Mouse (Mus musculus) bone marrow macrophage, adult 2 months (primary cell): Measurements from ENCODE around the gene Zfp977. TPM values are rescaled to one million over a fixed set of nuclear protein-coding genes. Genes with fewer than 3 reads are reported as not detected.
"Not testable (repeated sequence)": the region's sequence is repeated elsewhere in the genome, so short reads cannot be mapped to it uniquely, and the experiment has no call there.

Source experiments
- H3K27ac ChIP-seq: 2 replicates; pipeline ENCODE4 v1.5.1; 2012; ENCODE audit warnings: low read depth, low read length; ENCODE audit not compliant: insufficient read depth
- H3K4me1 ChIP-seq: 2 replicates; pipeline ENCODE4 v1.6.1; 2012; ENCODE audit warnings: low read length; ENCODE audit not compliant: control insufficient read depth, insufficient read depth
- H3K4me3 ChIP-seq: 2 replicates; pipeline ENCODE4 v1.5.1; 2012; ENCODE audit warnings: mild to moderate bottlenecking, low read length, moderate library complexity; ENCODE audit not compliant: insufficient read depth
- CTCF ChIP-seq: IDR thresholded peaks from 2 replicates; pipeline ENCODE4 v1.5.1; 2012; ENCODE audit warnings: low read depth, mild to moderate bottlenecking, low read length, moderate library complexity
- POLR2A ChIP-seq: IDR thresholded peaks from 2 replicates; pipeline ENCODE4 v1.6.1; 2012; ENCODE audit warnings: mild to moderate bottlenecking, low read depth, low read length, borderline replicate concordance
- polyA plus RNA-seq: library from polyadenylated mRNA; stranded (reverse); fragments of >200 nt; gene quantifications from 2 replicates; pipeline ENCODE4 v1.2.4, GENCODE M21; 2012; ENCODE audit not compliant: missing spikeins, insufficient read depth, insufficient read length

Zfp977 gene
- not detected in 2 replicates for polyA plus RNA-seq

GRCm38 (mm10) chr7:42592413-42592812, at the start of gene Zfp977:
Gene Zfp977 (minus strand): TSS chr7:42592547.
- H3K27ac ChIP-seq, H3K4me1 ChIP-seq, H3K4me3 ChIP-seq: not testable (repeated sequence)

- H3K27ac ChIP-seq, H3K4me3 ChIP-seq, H3K4me1 ChIP-seq: not testable (repeated sequence)
Measured at GRCm38 (mm10) chr7:42631031-42631430, 38.7 kb upstream of the Zfp977 start.

- H3K4me1 ChIP-seq, H3K4me3 ChIP-seq, H3K27ac ChIP-seq: not testable (repeated sequence)
Measured at GRCm38 (mm10) chr7:42595666-42596065, 3.3 kb upstream of the Zfp977 start.

- not testable (repeated sequence) for H3K27ac ChIP-seq, H3K4me3 ChIP-seq, H3K4me1 ChIP-seq
Measured at GRCm38 (mm10) chr7:42591311-42591710, 1.0 kb downstream of the Zfp977 start.

GRCm38 (mm10) chr7:42578488-42578887, 13.9 kb downstream of the Zfp977 start, which contains the start of gene Gm21028:
Gene Gm21028 (minus strand): TSS chr7:42578588.
- Histone ChIP-seq H3K4me1 (no peaks in the 10 kb centered on the region), H3K4me3 (no peak within 1 kb of the TSS), H3K27ac (no peak within 1 kb of the TSS)
- no peak for TF ChIP-seq CTCF
- no peak for TF ChIP-seq POLR2A

- TF ChIP-seq POLR2A (no peak), CTCF (no peak)
- no peak overlapping the region for H3K27ac ChIP-seq
- H3K4me1 ChIP-seq: no peaks in the 10 kb centered on the region
- no peak overlapping the region for H3K4me3 ChIP-seq
Measured at GRCm38 (mm10) chr7:42551766-42552165, 40.6 kb downstream of the Zfp977 start.

Other genes with a start within 250 kb of the Zfp977 start
- not detected in 2 replicates for gene 4933421I07Rik, start 144.4 kb downstream of the Zfp977 start, polyA plus RNA-seq
- gene Zfp141, start 86.8 kb downstream of the Zfp977 start, polyA plus RNA-seq: 4.2 and 6.1 TPM in 2 replicates
- not detected in 2 replicates for gene Gm21028, start 14.0 kb downstream of the Zfp977 start, polyA plus RNA-seq
- gene Zfp976, start 50.0 kb upstream of the Zfp977 start, polyA plus RNA-seq: 2.3 and 2.5 TPM in 2 replicates
- gene Zfp975, start 100.2 kb upstream of the Zfp977 start, polyA plus RNA-seq: 4.9 and 5.5 TPM in 2 replicates
- gene Gm17067, start 134.5 kb upstream of the Zfp977 start, polyA plus RNA-seq: not detected in 2 replicates
- gene Vmn2r62, start 201.0 kb upstream of the Zfp977 start, polyA plus RNA-seq: not detected in 2 replicates